Mouse (Mus musculus) WW6 (cell line): ENCODE results near the gene Kctd4.
"Not testable (repeated sequence)": the region's sequence is repeated elsewhere in the genome, so short reads cannot be mapped to it uniquely, and the experiment has no call there.

Experiments used
- DNase-seq: peaks from one replicate; pipeline ENCODE4 v3.0.0-alpha.2; 2013; ENCODE audit warnings: low read depth, low spot score

Gene Kctd4

GRCm38 (mm10) chr14:75954766-75955165 lies at the start of gene Kctd4:
Gene Kctd4 (plus strand): TSS chr14:75955009.
- no peak for DNase-seq

DNA sequence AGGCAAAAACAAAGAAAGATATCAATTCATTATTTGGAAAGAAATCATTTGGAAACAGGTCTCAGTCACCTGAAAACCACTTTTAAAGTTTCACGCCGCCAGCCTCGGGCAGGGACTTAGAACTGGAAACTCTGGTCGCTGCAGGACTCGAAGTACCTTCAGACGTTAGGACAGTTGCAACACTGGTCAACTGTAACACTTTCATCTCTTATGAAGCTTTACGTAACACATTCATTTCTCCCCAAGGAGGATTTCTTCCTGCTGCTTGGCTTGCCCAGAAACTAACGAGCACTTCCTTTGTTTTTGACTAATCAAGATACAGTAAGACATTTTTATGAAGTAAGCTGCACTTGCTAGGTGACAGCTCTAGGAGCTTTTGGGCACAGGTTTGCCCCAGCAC lies 47.9 kb upstream of the Kctd4 start:
- DNase-seq: no peak

DNA sequence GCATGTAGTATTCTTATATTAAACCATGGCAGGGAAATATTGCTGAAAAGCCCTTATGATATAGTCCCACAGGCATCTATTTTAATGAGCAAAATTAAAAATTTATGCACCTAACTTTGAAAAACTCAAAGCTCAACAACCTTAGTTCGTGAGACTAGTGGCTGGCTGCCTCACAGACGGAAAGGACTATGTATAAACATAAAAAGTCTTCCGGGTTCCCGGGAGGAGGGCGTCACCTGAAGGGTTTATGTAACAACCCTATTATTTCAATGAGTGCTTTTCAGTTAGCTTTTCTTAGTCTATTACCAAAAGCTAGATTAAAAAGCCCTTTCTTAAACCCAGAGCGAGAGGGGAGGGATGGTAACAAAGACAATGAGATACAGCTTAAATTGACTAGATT lies 42.8 kb upstream of the Kctd4 start:
- no peak for DNase-seq

DNA sequence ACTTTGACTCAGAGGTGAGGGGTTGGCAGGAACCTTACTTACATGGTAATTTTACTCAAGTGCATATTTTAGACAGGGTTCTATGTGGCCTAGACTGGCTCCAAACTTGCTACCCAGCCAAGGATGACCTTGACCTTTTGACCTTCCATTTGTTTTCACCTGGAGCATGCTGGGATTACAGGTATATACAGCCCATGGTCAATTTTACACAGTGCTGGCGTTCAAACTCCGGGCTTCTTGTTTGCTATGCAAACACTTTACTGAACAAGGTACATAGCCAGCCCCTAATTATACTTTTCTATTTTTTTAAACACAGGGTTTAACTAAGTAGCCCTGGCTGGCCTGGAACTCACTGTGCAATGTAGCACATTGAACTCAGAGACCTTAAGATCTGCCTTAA lies 42.1 kb upstream of the Kctd4 start:
- DNase-seq: no peak

DNA sequence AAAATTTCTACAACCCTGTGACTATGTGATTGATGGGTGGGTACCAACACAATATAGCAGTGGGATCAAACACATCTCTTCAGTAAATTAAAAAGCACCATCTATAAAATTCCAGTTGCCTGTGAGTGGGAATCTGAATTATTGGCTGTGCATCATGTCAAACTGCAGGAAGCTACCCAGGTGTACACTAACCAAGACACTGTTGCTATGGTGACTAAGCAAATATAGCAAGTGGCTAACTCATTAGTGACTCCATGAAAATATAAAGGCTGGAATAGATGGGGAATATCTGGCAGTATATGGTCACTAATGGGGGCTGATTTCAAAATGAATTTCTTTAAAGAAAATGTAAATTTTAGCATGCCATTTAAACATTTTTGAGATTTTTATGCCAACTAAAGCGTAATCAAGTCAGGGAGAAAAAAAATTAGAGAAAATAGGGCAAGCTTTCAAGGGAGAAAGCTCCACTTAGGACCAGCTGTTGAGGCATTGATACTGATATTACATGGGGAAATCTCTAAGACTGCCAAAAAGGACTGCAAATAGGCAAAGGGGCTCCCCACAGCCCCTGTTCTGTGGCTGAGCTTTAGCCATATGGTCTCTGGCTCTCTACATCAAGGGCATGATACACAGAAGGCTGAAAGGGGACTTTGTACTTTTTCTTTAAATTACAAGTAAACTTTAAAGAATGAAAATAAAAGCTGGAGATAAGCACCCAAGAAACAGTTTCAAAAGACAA lies 31.3 kb upstream of the Kctd4 start:
- no peak for DNase-seq

DNA sequence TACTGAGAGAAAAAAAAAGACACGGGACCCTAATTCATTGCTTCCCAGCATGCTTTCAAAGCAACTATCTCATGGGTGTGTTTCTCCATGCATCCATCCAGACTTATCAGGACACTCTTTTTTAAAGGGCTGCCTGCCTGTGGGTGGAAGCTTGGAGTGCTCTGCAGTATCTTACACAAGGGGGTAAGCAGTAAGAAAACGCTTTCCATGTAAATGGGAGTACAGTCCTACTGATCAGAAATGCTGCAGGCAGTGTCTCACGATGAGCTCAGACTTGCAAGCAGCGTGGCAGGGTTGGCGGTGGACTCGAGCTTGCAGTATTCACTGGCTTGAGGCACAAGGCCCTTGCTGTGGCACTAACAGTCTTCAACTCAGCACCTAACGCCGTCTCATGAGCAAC lies 25.1 kb upstream of the Kctd4 start:
- DNase-seq: not testable (repeated sequence)

- DNase-seq: no peak
These were observed 23.5 kb upstream of the Kctd4 start for GRCm38 (mm10) chr14:75931266-75931665.

- no peak for DNase-seq
These were observed 20.4 kb upstream of the Kctd4 start for GRCm38 (mm10) chr14:75934359-75934758.

- DNase-seq: no peak
These were observed 17.1 kb upstream of the Kctd4 start for GRCm38 (mm10) chr14:75937714-75938113.

- DNase-seq: no peak
These were observed 13.3 kb upstream of the Kctd4 start for GRCm38 (mm10) chr14:75941500-75941899.

DNA sequence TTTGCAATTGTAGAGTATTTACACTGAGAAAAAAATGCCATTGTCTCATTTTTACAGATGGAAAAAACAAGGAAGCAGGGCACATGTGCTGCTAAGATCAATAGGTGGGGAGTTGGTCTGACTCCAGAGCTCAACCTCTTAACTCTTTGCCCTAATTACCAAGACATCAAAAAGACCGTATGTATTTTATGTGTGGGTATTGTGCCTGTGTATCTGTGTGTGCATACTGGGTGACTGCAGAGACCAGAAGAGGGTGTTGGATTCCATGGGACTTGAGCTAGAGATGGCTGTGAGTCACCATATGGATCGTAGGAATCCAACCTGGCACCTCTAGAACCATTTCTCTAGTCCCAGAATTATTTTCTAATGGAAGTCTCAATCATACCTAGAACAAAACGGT lies 12.4 kb upstream of the Kctd4 start:
- no peak for DNase-seq

DNA sequence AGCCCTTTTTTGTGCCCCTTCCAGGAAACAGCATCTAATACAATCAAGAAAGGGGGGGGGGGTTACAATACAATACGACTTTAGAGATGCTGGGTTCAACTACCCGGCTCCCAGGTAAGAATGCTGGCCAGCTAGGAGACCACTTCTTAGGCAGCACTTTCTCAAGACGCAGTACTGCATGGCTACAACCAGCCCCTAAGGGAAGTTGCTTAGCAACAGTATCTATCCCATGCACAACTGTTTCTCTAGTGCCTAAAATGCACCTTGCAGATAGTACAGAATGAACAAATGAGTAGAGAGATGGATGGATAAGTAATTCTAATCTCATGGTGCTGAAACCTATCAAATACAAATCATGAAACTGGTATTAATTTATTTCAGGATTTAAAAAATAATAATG lies 7.1 kb upstream of the Kctd4 start:
- no peak for DNase-seq

- DNase-seq: no peak
These were observed 1.8 kb upstream of the Kctd4 start for GRCm38 (mm10) chr14:75953011-75953410.

- no peak for DNase-seq
These were observed 7.4 kb downstream of the Kctd4 start for GRCm38 (mm10) chr14:75962250-75962649.

GRCm38 (mm10) chr14:75963215-75963614 lies 8.4 kb downstream of the Kctd4 start:
- no peak for DNase-seq

DNA sequence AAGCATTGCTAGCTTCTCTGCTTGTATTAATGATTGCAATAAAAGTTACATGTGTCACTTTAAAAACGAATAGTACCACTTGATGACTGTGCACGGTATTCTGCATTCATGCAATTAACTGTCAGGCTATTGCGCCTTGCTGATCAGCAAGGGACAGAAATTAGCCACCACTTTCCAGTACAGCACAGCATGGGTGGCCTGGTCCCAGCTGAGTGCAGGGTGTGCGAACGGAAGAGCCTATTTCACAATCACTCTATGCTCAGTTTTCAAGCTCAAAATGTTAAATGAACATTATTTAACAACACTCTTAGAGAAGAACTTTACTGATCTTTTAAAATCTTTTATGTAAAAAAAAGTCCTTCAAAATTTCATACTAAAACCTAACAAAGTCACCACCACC lies 9.2 kb downstream of the Kctd4 start:
- no peak for DNase-seq

- DNase-seq: no peak
These were observed 9.6 kb downstream of the Kctd4 start for GRCm38 (mm10) chr14:75964433-75964832.

DNA sequence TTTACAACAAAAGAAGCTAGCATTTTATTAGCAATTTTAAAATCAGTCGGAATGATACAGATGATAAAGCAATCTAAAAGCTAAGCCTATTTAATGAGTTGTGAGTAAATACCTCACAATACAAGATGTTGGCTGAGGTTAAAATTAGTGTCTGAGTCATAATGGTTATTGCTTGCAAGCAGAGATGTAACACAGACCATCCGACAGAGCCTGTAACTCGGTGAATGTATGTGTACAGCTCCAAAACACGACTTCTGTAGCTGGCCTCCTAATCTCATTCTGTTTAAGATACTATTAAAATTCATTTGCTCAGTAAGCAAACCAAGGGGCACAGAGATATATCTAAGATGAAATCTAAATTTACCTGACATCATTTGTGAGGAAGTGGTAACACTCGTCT lies 12.5 kb downstream of the Kctd4 start:
- DNase-seq: no peak

GRCm38 (mm10) chr14:75976107-75976506 lies 21.3 kb downstream of the Kctd4 start:
- DNase-seq: no peak

DNA sequence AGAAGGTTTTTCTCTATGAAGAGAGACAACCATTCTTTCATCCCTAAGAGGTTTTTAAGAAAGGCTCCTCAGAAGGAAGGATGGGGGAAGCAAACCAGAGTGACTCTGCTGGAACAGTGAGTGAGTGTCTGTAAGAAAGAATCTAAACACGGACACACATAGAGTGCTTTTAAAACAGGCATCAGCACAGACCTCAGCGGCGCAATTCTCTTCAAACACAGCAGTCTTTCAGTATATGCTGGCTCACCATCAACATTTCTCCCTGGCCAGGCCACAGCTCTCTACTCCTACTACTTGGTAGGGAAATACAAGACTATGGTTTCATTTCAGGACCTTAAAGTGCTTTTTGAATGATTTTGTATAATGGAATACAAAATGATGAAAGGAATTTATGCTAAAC lies 26.4 kb downstream of the Kctd4 start:
- no peak for DNase-seq

- no peak for DNase-seq
These were observed 29.1 kb downstream of the Kctd4 start for GRCm38 (mm10) chr14:75983891-75984290.

GRCm38 (mm10) chr14:75985112-75985511 lies 30.3 kb downstream of the Kctd4 start:
- DNase-seq: no peak

DNA sequence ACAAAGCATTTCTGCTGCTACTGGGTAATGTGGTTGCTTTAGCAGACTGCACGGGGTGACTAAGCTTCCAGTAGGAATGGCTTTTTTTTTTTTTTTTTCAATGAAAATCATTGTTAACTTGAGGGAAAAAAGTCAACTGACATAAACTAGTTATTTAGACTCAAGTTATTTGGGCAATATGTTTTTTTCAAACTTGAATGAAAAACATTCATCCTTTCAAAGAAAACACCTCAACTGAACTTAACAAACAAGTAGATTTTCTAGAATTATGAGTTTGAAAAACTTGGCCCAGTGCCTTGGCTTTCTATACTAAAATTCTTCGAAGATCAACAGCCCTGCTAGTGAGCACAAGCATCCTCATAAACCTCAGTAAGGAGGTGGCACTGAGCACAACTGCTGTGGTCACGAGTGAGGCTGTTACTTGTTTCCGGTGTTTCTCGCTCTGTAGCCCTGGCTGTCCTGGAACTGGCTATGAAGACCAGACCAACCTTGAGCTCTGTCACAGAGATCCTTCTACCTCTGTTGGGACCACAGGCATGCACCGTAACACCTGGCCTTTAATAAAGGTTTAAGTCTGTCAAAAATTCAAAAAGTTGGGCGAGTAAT lies 32.2 kb downstream of the Kctd4 start:
- no peak for DNase-seq

GRCm38 (mm10) chr14:75989168-75989567 lies 34.4 kb downstream of the Kctd4 start:
- no peak for DNase-seq
